Mouse (Mus musculus): ENCODE results near the gene Lactbl1. TPM values are rescaled to one million over a fixed set of nuclear protein-coding genes. Genes with fewer than 3 reads are reported as not detected.

Lactbl1 gene
- 0.06 and 0.08 TPM in 2 replicates for polyA plus RNA-seq (2015; fragmentation: Nextera tagmentation; extraction: Ambion mirVana)

DNA sequence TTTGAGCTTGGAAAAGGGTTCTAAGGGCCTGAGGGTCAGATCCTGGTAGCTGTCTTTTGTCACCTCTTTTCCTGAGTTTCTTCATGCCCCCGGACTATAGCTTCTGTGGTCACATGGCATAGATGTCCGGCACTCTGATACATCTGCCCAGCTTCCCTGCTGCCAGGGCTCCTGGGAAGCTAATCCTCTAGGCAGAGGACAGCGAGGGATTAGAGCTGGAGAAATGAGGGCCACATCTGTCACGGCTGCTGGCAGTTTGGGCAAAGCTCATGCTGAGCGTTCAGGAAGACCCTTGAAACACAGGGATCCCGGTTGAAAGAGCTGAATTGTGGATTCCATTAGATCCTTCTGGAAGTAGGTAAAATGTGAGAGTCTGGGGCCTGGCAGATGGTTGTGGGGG is at the start of gene Lactbl1:
Gene Lactbl1 (plus strand): TSS at position 234 of the 400 bp plus-strand sequence.
- Histone ChIP-seq H3K4me2 (ENCODE audit: low read length) (no peak within 1 kb of the TSS), H3K4me3 (ENCODE audit: low read depth, low read length) (no peak within 1 kb of the TSS), H3K27me3 (ENCODE audit: control insufficient read depth, insufficient read depth, low read depth, low read length) (no peaks in the 10 kb centered on the region), H3K9ac (ENCODE audit: low read depth, low read length) (no peak within 1 kb of the TSS), H3K27ac (ENCODE audit: low read length) (no peak within 1 kb of the TSS), H3K9me3 (replicated peaks; ENCODE audit: control insufficient read depth, low read length, poor library complexity, severe bottlenecking) (no peaks in the 10 kb centered on the region), H3K36me3 (ENCODE audit: control insufficient read depth, insufficient read depth, low read length) (no peaks in the 10 kb centered on the region), H3K4me1 (ENCODE audit: control insufficient read depth, insufficient read depth, low read length) (no peaks in the 10 kb centered on the region)
- 21% methylated on average over 6 of the region's 6 CpGs for WGBS
- ATAC-seq, result no peak

DNA sequence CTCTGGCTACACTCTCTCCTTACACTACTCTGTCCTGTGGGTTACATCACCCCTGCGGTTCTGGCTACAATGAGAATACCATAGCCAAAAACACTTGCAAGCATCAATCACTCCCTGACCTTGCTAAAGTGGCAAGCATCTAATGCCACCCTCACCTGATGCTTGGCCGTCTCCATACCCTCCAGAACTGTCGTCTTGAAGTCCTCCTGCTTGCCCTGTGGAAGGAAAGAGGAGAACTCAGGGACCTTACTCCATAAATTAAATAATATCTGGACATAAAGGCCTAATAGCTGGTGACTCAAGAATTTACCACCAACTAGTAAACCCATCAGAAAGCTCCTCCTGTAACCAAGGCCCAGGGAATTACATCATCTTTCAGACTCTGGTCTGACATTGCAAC is 40.5 kb upstream of the Lactbl1 start:
- 94% methylated on average over 3 of the region's 3 CpGs for WGBS
- Histone ChIP-seq H3K9me3 (replicated peaks; ENCODE audit: control insufficient read depth, low read length, poor library complexity, severe bottlenecking) (no peaks in the 10 kb centered on the region), H3K4me3 (ENCODE audit: low read depth, low read length) (no peak overlapping the region), H3K27ac (ENCODE audit: low read length) (no peak overlapping the region), H3K27me3 (ENCODE audit: control insufficient read depth, insufficient read depth, low read depth, low read length) (no peaks in the 10 kb centered on the region), H3K4me2 (ENCODE audit: low read length) (no peak overlapping the region), H3K36me3 (ENCODE audit: control insufficient read depth, insufficient read depth, low read length) (no peaks in the 10 kb centered on the region), H3K4me1 (ENCODE audit: control insufficient read depth, insufficient read depth, low read length) (peaks cover 7% of the 10 kb centered on the region; the same call in 1 of the 2 replicates), H3K9ac (ENCODE audit: low read depth, low read length) (no peak overlapping the region)
- ATAC-seq, result no peak

DNA sequence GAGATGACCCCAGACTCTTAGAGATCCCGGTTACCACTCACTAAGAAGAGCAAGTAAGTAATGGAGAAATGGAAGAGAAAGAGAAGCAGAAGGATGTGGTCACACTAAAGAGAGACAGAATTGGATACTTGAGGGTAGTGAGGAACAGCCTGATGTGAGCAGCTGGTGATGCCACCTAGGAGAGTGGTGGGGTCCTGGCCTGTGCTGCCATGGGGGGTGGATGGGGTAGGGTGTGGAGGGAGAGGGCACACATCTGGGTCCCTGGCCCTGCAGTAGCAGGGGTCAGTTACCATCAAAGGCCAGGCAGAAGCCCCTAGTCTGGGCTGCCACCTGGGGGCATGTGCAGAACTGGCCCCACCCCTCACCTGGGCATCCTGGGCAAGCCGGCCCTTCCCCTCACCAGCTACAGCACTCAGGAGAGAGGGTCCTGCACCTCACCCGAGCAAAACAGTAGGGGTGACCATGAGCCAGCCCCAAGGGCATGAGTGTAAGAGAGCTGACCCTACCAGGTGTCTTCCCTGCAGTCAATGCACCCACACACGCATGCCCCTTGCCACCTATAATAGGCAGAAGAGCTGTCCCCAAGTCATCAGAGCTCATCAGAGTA is 35.1 kb upstream of the Lactbl1 start:
- Histone ChIP-seq H3K36me3 (ENCODE audit: control insufficient read depth, insufficient read depth, low read length) (no peaks in the 10 kb centered on the region), H3K4me1 (ENCODE audit: control insufficient read depth, insufficient read depth, low read length) (peaks cover 19% of the 10 kb centered on the region), H3K27me3 (ENCODE audit: control insufficient read depth, insufficient read depth, low read depth, low read length) (no peaks in the 10 kb centered on the region), H3K27ac (ENCODE audit: low read length) (no peak overlapping the region), H3K9ac (ENCODE audit: low read depth, low read length) (no peak overlapping the region), H3K4me2 (ENCODE audit: low read length) (no peak overlapping the region), H3K4me3 (ENCODE audit: low read depth, low read length) (no peak overlapping the region), H3K9me3 (replicated peaks; ENCODE audit: control insufficient read depth, low read length, poor library complexity, severe bottlenecking) (no peaks in the 10 kb centered on the region)
- no peak for ATAC-seq
- WGBS, result 87% methylated on average over 4 of the region's 4 CpGs

DNA sequence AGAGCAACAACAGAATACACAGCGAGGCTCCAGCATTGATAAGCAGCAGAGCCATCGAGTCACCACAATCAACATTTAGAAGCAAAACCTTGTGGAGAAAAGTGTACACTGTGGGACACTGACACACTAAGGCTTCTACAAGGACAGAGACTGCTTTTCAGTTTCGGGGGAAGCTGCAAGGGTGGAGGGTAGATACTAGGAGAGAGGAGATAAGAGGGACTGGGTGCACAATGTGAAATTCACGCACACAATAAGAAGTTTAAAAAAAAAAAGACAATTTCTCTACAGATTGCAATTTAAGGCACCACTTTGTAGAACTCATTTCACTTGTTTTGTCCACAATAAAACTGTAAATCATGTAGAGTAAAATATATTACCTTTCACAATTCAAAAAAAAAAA is 34.4 kb upstream of the Lactbl1 start:
- Histone ChIP-seq H3K4me3 (ENCODE audit: low read depth, low read length) (no peak overlapping the region), H3K4me1 (ENCODE audit: control insufficient read depth, insufficient read depth, low read length) (peaks cover 20% of the 10 kb centered on the region), H3K36me3 (ENCODE audit: control insufficient read depth, insufficient read depth, low read length) (no peaks in the 10 kb centered on the region), H3K27me3 (ENCODE audit: control insufficient read depth, insufficient read depth, low read depth, low read length) (no peaks in the 10 kb centered on the region), H3K4me2 (ENCODE audit: low read length) (no peak overlapping the region), H3K9ac (ENCODE audit: low read depth, low read length) (no peak overlapping the region), H3K9me3 (replicated peaks; ENCODE audit: control insufficient read depth, low read length, poor library complexity, severe bottlenecking) (no peaks in the 10 kb centered on the region), H3K27ac (ENCODE audit: low read length) (no peak overlapping the region)
- 92% methylated on average over 4 of the region's 4 CpGs for WGBS
- no peak for ATAC-seq

DNA sequence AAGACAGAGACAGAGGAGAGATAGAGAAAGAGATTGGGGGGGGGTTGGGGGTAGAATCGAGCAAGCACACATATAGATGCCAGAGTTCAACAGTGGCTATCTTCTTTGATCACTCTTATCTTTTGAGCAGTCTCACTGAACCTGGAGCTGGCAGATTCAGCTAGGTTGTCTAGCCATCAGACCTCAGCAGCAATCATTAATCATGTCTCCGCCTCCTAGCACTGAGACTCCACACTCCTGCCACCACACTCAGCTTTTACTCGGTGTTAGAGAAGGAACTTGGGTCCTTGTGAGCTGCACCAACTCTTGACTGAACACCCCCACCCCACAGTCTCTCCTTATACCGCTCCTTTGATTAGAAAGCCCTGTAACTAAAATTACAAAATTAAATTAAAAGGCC is 30.3 kb upstream of the Lactbl1 start:
- Histone ChIP-seq H3K4me1 (ENCODE audit: control insufficient read depth, insufficient read depth, low read length) (peaks cover 26% of the 10 kb centered on the region), H3K36me3 (ENCODE audit: control insufficient read depth, insufficient read depth, low read length) (no peaks in the 10 kb centered on the region), H3K4me2 (ENCODE audit: low read length) (no peak overlapping the region), H3K9ac (ENCODE audit: low read depth, low read length) (no peak overlapping the region), H3K27me3 (ENCODE audit: control insufficient read depth, insufficient read depth, low read depth, low read length) (no peaks in the 10 kb centered on the region), H3K27ac (ENCODE audit: low read length) (no peak overlapping the region), H3K9me3 (replicated peaks; ENCODE audit: control insufficient read depth, low read length, poor library complexity, severe bottlenecking) (no peaks in the 10 kb centered on the region), H3K4me3 (ENCODE audit: low read depth, low read length) (no peak overlapping the region)
- WGBS, result 73% methylated on average over 4 of the region's 4 CpGs
- no peak for ATAC-seq

DNA sequence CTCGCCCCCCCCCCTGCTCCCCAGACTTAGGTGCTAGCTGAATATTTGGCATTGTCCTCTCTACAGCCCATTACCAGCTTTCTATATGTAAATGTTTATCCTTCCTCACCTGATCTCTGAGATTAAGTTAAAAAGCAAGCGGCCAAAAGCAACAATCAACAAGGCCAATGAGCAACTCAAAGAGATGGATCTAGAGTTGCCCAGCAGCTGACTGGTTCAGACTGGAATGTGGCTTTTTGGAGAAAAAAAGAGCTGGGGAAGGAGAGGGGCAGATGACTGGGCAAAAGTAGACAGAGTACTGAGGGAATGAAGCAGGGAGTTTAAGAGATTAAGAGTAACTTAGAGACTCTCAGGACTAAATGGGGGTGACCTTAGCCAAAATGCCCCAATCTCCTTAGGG is 28.4 kb upstream of the Lactbl1 start:
- 83% methylated on average over 2 of the region's 2 CpGs for WGBS
- ATAC-seq, result no peak

DNA sequence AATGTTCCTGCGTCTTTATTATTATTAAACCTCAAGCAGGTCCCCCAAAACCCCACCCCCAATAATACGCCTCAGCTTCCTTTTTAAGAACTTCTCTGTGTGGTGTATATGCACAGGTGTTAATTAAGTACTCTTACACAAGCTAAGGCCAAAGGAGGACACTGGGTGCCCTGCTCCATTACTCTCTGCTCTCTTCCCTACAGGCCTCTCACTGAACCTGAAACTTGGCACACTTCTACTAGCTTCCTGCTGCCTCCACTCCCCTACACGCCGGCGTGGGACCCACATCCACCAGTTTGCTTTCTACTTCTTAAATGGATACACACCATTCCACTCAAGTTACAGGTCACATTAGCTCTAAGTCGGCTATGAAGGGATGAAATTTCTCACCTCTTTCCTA is 27.2 kb upstream of the Lactbl1 start:
- no peaks in the 10 kb centered on the region for H3K27me3 ChIP-seq (ENCODE audit: control insufficient read depth, insufficient read depth, low read depth, low read length)
- 90% methylated on average over 6 of the region's 6 CpGs for WGBS
- no peak for ATAC-seq

More for the DNA sequence above, 28.4 kb upstream of the Lactbl1 start:
- Histone ChIP-seq H3K27me3 (ENCODE audit: control insufficient read depth, insufficient read depth, low read depth, low read length) (no peaks in the 10 kb centered on the region), H3K27ac (ENCODE audit: low read length) (no peak overlapping the region), H3K4me3 (ENCODE audit: low read depth, low read length) (no peak overlapping the region), H3K9ac (ENCODE audit: low read depth, low read length) (no peak overlapping the region), H3K4me1 (ENCODE audit: control insufficient read depth, insufficient read depth, low read length) (peaks cover 27% of the 10 kb centered on the region), H3K4me2 (ENCODE audit: low read length) (no peak overlapping the region), H3K36me3 (ENCODE audit: control insufficient read depth, insufficient read depth, low read length) (no peaks in the 10 kb centered on the region), H3K9me3 (replicated peaks; ENCODE audit: control insufficient read depth, low read length, poor library complexity, severe bottlenecking) (no peaks in the 10 kb centered on the region)

DNA sequence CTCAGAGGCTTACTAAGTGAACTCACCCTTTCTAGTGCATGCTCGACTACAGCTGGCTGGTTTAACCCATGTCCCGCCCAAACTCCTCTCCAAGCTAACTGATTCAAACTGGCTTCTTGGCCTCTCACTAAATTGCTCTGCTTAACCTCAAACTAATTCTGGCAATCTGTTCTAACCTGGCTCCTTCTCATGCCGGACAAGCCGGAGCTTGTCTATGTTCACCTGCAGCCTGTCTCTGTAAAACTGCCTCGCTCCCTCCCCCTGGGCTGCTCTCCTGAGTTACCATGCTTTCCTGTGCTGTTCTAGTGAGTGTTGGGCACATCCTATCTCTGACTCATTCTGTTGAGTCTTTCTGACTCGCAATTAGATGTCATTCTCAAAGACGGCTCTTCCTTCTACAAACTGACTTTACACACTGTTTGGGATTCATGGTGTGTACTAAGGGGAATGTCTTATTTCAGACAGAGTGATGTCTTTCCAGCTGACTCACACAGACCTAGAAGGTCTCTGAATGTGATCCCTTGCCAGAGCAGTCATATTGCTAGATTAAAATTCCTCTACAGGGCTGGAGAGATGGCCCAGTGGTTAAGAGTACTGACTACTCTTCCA is 24.0 kb upstream of the Lactbl1 start:
- peaks cover 29% of the 10 kb centered on the region for H3K4me1 ChIP-seq (ENCODE audit: control insufficient read depth, insufficient read depth, low read length)
- H3K4me3 ChIP-seq (ENCODE audit: low read depth, low read length), result no peak overlapping the region
- no peaks in the 10 kb centered on the region for H3K9me3 ChIP-seq (replicated peaks; ENCODE audit: control insufficient read depth, low read length, poor library complexity, severe bottlenecking)
- H3K9ac ChIP-seq (ENCODE audit: low read depth, low read length), result no peak overlapping the region
- no peaks in the 10 kb centered on the region for H3K27me3 ChIP-seq (ENCODE audit: control insufficient read depth, insufficient read depth, low read depth, low read length)
- H3K4me2 ChIP-seq (ENCODE audit: low read length), result no peak overlapping the region
- ATAC-seq, result no peak
- 95% methylated on average over 7 of the region's 7 CpGs for WGBS
- no peaks in the 10 kb centered on the region for H3K36me3 ChIP-seq (ENCODE audit: control insufficient read depth, insufficient read depth, low read length)
- no peak overlapping the region for H3K27ac ChIP-seq (ENCODE audit: low read length)

More for the DNA sequence above, 27.2 kb upstream of the Lactbl1 start:
- H3K36me3 ChIP-seq (ENCODE audit: control insufficient read depth, insufficient read depth, low read length), result no peaks in the 10 kb centered on the region
- H3K9me3 ChIP-seq (replicated peaks; ENCODE audit: control insufficient read depth, low read length, poor library complexity, severe bottlenecking), result no peaks in the 10 kb centered on the region
- no peak overlapping the region for H3K4me3 ChIP-seq (ENCODE audit: low read depth, low read length)
- H3K27ac ChIP-seq (ENCODE audit: low read length), result no peak overlapping the region
- peaks cover 23% of the 10 kb centered on the region for H3K4me1 ChIP-seq (ENCODE audit: control insufficient read depth, insufficient read depth, low read length)
- H3K9ac ChIP-seq (ENCODE audit: low read depth, low read length), result no peak overlapping the region
- no peak overlapping the region for H3K4me2 ChIP-seq (ENCODE audit: low read length)

DNA sequence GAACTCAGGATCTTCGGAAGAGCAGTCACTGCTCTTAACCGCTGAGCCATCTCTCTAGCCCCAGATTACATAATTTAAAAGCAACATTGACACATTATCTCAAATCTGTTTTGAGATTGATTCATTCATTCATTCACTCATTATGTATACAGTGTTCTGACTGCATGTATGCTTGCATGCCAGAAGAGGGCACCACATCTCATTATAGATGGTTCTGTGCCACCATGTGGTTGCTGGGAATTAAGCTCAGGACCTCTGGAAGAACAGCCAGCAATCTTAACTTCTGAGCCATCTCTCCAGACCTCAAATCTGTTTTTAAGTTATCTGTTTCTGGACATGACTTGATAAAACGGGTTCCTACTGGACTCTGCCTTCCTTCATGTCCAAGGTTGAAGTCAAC is 22.6 kb upstream of the Lactbl1 start:
- no peak overlapping the region for H3K27ac ChIP-seq (ENCODE audit: low read length)
- H3K4me3 ChIP-seq (ENCODE audit: low read depth, low read length), result no peak overlapping the region
- 96% methylated on average over 3 of the region's 3 CpGs for WGBS
- H3K4me1 ChIP-seq (ENCODE audit: control insufficient read depth, insufficient read depth, low read length), result peaks cover 22% of the 10 kb centered on the region
- peak overlapping the region; percentile 79 for H3K4me2 ChIP-seq (ENCODE audit: low read length)
- no peaks in the 10 kb centered on the region for H3K36me3 ChIP-seq (ENCODE audit: control insufficient read depth, insufficient read depth, low read length)
- no peaks in the 10 kb centered on the region for H3K9me3 ChIP-seq (replicated peaks; ENCODE audit: control insufficient read depth, low read length, poor library complexity, severe bottlenecking)
- no peak overlapping the region for H3K9ac ChIP-seq (ENCODE audit: low read depth, low read length)
- H3K27me3 ChIP-seq (ENCODE audit: control insufficient read depth, insufficient read depth, low read depth, low read length), result no peaks in the 10 kb centered on the region
- ATAC-seq, result no peak
